Mouse (Mus musculus) T-helper 17 cell (primary cell): ENCODE measurements at regions not wholly inside any gene's neighbourhood (a gene's known extent, or its start where the extent isn't known, plus 50 kb on each side); places are given as distances from the start of the nearest gene placed in this dataset.

Experiments used
- in situ Hi-C, 2 experiments: fragments of 300-600 bp; cut with MboI, MseI; formaldehyde crosslinking; loops; 1 replicate in 1 of 2; 2 replicates in 1 of 2; pipeline ENCODE4 v1.15.1; 2025; ENCODE audit warnings: high pct_unique_total_duplicates in 2 of 2

DNA sequence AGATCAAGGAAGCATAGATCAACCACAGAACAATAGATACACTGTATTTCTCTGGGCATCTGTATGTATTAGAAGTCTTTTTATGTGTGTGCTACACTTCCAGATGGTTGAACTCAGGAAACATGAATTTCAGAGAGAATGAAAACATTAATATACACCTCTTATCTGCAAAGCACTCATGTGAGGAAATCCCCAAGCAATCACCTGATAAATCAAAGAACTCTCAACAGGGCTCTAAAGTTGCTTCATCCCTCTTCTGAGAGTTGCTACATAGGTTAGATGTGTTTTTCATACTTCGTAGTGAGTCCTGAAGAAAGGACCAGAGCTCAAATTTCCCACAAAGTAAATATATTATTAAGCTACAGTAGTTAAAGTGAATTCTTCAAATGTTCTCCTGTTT is 263.1 kb upstream of the Tbl1xr1 start:
- in situ Hi-C loops: loop anchor here in 1 of 2 experiments (10.0 kb wide), 1 partner anchor 421 kb away; no protein-coding TSS in a partner anchor

DNA sequence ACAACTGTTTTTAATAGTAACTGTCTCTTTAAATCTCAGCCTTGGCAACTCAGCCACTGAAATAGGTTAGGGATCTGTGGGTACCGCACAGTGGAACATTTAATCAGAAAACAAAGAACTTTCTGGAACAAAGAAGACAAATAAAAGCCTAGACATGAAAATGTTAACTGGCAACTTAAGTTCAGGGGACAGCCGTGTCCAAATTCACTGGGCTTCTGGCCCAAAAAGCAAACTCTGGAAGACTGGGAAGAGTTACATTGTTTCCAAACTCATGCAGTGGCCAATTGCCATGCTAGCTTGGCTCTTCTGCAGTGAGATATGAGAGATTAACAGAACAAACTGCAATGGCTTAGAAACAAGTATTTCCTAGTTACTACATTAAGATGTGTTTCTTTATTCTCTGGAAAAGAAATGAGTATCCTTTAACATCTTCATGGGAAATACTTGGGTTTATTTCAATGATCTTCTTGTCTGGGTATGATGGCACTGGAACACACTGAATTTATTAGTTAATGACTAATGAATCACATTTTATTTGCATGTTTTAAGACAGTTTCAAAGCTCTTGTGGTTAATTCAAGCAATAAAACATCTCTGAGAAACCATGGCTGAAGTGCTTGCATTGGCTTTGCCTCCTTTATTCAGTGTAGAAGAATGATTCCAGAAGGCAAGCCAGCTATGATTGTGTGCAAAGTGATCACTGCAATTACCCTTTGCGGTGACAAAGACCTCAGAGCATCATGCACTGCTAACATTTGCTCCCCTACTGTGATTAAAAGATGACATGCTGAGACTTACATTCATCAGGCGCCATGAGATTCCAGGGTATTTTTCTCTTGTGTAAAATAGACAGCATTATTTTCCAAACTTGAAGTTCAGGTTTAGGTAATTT is 259.2 kb upstream of the Tbl1xr1 start:
- in situ Hi-C loops: loop anchor here in 1 of 2 experiments (10.0 kb wide), 1 partner anchor 418 kb away; no protein-coding TSS in a partner anchor

DNA sequence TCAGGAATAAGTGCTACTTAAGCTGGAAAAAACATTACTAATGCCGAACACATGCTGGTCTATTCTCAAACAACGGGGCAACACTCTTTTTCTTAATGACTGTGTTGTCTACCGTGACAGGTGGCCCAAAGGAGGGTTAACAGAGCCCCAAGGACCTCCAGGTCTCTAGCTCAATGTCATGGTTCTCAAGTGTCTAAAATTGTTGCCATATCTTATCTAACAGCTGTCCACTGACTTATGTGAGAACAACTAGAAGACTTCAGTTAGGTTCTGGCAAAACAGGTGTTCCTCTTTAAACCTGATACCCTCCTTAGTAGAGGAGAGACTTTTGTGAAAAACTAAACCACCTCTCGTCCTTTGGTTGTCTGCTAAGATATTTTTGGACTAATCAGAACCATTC is 257.4 kb upstream of the Tbl1xr1 start:
- in situ Hi-C loops: loop anchor here in 1 of 2 experiments (10.0 kb wide), 1 partner anchor 416 kb away; no protein-coding TSS in a partner anchor

DNA sequence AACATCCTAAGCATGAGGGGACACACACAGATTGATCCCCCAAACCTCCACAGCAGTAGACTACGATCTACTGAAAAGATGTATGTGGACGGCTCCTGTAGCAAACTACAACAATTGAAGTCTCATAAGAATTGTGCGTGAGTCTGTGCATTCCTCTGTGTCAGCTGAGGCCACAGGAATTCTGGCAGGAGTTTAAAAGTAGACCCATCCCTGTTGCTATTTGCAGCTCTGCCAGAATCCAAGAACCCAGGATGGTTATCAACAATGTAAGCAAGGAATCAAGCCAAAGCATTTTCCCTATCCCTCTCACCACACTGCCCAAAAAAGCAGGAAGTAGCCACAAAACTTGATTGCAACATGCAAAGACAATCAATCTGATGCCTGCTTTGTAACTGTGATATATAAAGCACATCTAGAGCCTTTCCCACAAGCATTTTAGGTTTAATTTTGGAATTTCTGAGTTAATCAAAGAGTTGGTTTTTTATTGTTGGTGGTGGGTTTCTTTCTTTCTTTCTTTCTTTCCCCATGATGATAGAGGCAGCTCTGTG is 256.3 kb upstream of the Tbl1xr1 start:
- in situ Hi-C loops: loop anchor here in 1 of 2 experiments (10.0 kb wide), 1 partner anchor 95 kb away; no protein-coding TSS in a partner anchor

DNA sequence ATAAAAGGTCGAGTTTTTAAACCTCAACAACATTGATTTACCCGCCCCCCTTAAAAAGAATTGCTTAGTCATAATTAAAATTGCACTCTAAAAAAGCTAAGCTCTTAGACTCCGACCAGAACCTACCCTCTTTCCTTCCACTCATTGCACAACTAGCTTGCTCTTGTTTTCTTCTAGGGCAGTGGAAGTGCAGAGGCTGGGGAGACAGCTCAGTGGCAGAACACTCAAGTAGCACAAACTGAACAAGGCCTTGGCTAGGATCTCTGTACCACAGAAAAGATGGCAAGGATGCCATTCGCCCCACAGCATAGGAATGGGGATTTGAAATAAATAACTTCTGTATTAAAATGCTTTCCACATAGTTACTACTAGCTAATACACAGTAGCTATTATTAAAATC is 253.8 kb upstream of the Tbl1xr1 start:
- in situ Hi-C loops: loop anchor here in 1 of 2 experiments (10.0 kb wide), 1 partner anchor 92 kb away; no protein-coding TSS in a partner anchor

DNA sequence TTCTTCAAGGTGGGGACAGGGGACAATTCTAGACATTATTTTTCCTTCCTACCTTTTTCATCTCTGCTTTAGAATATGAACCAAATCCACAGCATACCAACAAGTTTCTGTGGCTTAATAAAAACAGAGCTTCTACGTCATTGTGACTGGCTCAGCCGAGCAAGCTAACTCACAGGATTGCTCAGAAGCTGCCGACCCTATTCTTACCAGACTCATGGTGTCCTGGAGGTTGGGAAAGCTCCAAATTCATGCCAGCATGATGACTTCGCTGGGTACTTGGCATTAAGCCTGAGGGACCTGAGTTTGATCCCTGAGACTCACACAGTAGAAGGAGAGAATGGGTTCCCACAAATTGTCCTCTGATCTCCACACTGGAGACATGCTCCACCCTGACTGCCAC is 253.1 kb upstream of the Tbl1xr1 start:
- in situ Hi-C loops: loop anchor here in 1 of 2 experiments (10.0 kb wide), 1 partner anchor 91 kb away; no protein-coding TSS in a partner anchor

DNA sequence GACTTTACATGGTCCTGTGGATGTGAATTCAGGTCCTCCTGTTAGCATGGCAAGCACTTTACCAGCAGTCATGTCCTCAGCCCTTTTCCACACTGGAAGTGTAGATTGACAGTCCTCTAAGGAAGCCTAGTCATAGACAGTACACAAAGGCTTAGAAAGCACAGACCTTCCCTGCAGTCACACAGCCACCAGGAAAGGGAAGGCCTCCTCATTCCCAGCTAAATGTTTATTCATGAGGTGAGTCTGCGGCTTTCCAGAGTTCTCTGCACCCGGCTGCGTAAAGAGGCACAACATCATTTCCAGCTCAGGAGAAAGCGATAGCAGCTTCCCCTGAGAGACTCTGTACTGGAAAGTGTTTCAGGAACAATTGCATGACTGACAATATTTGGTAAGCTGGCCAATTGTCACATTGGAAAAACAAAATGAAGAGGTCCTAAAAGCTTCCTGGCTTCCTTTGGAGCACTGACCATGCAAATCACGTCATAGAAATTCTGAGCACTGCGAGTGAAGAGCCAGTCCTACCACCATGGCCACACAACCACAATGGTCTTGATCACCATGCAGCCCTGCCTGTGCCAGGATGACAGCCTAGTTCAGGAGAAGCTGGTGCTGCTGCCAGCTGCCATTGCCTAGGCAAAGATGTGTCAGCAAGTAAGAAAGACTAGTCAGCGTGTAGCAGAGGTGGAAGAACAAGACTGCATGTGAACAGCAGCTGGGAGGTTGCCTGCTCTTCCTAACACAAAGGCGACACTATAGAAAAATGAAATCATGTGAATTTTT is 252.2 kb upstream of the Tbl1xr1 start:
- in situ Hi-C loops: loop anchor here in 1 of 2 experiments (10.0 kb wide), 1 partner anchor 91 kb away; no protein-coding TSS in a partner anchor

DNA sequence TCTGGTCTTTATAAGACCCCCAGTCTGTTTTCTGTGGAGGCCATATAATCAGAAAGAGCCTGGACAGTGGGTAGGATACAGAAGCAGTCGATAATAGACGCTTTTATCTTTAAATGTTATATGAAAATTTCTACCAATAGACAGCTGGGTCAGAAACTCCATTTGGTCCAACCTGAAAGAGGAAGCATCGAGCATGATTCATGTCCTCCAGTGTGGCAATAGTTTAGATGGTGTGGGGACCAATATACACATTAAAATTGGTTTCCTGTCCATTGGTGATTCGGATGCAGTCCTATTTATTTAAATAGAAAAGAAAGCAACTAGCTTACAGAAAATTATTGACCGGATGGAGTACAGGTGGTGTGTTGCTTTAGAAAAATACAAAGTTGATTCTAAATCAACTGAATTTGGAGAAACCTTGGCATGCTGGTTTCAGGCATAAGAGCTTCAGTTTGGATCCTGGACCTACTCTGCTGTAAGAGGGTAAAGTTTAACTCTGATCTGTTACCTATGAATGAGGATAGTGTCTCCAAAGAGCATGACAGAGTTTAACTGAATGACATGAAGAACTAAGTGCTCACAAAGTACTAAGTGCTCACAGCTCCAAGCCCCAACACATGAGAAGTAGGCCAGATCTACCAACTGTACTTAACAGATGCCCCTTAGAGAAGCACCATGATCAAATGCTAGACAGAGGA is 251.4 kb upstream of the Tbl1xr1 start:
- in situ Hi-C loops: loop anchor here in 1 of 2 experiments (10.0 kb wide), 1 partner anchor 90 kb away; no protein-coding TSS in a partner anchor

DNA sequence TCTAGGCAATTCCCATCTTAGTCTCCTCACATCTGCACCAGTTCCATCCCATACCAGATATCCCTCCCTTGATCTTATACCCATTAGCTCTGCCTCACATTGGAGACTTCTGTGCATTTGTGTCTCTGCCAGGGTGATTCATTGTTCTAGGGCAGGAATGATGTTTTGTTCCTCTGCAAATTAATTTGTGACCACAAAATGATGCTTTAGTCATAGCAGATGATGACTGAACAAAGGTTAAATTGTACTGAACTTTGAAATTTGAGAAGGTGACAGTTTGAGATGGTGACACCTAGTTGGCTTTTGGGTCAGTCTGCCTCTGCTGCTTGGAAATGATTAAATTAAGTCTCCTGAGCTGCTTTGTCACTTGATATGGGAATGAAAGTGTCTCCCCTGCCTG is 248.8 kb upstream of the Tbl1xr1 start:
- in situ Hi-C loops: loop anchor here in 1 of 2 experiments (10.0 kb wide), 1 partner anchor 87 kb away; no protein-coding TSS in a partner anchor

DNA sequence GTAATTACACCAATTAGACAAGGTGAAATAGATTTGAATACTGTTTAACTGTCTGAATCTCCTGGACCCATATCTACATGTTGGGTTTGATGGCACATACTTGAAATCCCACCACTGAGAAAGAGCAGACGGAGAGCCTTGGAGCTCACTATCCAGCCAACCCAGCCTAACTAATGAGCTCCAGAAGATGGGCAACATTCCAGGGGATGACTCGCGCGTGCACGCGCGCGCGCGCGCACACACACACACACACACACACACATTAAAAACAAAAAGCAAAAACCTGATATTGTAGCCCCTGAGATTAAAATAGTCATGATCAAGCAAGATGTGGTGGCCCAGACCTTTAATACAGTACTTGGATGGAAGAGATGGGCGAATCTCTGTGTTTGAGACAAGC is 243.3 kb upstream of the Tbl1xr1 start:
- in situ Hi-C loops: no loop called here

DNA sequence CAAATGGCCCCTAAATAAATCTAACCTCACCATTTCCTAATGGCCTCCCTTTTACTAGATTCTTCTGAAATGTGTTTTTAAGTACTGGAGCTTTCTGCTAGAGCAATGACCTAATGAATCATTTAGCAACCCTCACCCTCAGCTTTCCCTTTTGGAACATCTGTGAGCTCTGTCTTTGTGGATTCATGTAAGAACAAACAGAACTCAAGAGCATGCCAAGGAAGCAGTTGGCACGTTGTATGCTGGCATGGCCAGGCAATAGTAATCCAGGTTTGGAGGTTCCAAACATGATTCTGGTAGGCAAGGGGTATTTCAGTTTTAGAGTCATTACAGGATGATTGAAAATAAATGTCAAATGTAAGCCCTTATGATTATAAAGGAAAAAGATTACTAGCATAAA is 240.9 kb upstream of the Tbl1xr1 start:
- in situ Hi-C loops: no loop called here

DNA sequence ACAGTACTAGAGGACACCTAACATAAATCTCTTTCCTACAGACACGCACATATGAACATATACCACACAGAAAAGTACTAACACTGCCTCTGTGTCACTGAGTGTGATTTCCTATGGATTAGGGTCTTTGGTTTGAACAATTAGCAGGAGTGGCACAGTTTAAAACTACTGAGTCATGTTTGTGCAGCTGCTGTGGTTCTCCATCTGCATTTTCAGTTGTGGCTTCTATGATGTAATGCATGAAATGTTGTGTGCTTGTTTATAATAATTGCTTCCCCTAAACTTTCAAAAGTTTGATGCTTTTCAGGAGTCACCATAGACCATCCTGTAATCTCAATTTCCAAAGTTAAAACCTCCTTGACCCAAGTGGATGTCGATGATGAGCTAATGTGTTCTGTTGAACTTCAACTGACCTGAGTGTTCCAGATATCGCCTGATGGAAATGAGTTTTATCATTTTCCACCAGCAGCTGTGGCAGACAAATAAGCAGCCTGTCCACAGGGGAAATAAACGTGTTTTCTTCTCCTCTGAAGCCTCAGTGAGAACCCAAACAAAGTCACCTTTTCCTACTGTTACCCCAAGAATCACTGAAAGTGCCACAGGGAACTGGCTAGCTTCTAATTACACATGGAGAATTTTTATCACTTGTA is 239.0 kb upstream of the Tbl1xr1 start:
- in situ Hi-C loops: no loop called here

DNA sequence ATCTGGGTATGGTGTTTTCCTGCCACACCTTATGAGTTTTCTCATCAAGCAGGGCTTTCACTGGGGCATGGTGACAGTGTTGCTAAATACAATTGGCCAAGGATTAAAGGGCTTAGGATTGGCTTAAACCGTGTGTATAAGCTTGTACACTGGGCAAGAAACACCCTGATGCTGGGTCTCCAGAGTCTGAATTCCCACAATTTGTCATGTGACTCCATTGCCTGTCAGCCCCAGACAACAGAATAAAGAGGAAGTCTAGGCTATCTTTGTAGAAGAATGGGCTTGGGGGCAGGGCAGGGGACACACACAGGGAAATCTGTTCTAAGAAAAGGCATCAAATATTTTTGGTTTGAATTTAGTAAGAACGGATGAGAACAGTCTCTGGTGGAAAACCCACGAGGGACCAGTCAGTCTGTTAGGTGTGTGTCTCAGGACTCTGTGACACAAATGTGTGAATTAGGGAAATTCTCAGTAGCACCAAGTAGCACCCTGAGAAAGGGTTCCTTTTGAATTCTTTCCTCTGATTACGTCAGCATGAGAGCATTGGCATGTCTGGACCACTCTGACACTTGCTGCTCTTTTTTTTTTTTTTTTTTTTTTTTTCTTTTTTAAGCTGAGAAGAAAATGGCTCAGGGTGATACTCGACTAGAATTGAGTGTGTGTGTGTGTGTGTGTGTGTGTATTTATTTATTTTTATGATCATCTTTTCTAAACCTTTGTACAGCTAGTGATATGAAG is 235.5 kb upstream of the Tbl1xr1 start:
- in situ Hi-C loops: no loop called here

DNA sequence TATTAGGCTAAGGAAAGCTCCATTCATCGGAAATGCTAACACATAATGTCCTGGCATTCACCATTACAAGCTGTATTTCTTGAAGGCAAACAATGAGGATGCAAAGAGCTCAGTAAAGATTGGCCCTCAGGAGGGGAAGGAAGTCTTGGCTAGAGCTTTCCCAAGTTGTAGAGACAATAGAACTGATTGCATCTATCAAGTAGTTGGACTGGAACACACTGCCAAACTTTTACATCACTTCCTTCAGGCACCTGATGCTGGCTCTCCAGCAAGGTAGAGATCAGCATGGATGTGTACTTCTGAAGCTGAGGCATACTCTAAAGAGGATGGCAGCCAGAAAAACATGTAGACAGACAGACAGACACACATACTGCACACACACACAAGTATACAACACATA is 234.9 kb upstream of the Tbl1xr1 start:
- in situ Hi-C loops: no loop called here

DNA sequence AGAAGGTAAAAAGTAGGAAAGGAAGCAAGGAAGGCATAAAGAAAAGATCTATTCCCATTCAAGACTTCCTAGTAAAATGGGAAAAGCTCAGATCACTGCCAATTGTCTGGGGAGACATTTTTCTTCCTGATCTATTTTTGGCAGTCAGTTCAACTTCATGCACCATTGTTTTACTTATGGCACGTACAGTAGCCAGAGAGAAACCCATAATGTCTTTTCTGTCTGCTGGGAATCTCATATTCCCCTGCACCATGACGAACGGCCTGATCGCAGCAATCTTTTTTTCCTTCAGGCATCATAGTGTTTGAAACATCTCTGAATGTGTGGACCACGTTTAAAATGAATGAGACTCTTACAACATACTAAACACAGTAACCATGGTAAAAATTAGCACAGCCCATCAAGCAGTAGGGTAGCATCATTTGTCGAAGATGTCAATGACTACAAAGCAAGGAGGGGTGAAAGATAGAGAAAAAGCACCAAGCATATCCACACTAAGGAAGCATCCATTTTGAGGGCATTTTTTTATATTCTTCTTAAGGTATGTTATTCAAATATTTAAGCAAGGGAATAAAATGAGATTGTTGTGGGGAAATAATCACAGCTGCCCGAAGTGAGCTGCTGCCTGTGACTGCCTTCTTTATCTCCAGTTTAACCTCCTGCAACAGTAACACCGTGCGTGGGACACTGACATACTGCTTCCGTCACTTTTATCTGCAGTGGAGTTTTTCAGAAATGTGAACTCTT is 233.7 kb upstream of the Tbl1xr1 start:
- in situ Hi-C loops: no loop called here

DNA sequence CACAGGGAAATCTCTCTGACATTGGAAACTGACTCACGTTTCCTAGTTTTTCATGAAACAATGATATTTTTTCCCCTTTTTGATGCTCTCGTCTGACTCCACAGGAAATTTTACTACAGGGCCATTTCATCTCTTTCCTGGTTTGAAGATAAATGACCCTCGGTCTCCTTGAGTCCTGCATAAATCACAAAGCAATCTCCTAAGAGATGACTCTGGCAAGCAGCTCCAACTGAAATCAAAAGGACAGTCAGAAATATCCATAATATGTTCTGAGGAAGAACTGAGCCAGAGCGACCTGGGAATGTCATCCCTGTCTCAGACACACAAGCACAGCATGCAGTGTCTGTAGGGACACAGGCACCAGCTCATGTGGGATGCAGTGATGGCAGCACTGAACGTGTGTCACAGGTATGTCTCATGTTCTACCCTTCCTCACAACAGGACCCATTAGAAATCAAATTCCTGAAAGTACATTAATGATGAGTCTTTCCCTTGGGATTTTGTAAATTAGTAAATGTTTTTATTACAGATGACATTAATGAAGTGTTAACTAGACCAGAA is 233.1 kb upstream of the Tbl1xr1 start:
- in situ Hi-C loops: no loop called here

DNA sequence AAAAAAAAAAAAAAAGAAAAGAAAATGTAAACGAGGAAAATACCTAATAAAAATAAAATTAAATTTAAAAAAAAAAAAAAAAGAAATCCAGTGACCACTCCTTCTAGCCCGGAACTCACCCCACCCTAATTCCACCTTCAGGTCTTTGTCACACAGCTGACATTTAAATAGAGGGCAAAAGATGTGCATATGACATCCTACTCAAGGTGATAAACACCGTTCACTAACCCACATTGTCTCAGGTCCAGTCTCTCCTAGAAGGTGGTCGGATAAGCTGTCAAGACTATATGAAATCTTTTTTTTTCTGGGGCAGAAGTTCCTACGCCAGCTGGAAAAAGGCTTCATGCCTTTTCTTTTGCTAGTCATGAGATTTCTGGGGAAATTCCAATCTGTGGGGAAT is 226.6 kb upstream of the Tbl1xr1 start:
- in situ Hi-C loops: no loop called here

DNA sequence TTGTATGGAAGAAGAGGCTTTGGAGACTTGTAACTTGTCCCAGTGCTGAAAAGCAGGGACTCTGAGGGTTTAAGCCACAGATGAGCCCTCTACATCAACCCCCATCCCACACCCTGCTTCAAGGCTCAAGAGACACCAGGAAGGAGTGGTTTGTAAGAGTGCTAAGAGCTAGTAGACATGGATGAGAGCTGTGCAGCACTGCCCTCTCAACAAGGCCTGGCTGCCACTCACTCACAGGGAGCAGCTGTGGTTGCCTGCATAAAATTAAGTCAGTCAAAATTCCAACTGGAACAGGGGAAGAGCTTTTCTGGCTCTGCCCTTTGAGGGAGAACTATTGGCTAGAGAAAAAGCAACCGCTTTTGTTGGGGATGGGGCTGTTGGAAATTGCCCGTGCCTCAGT is 225.5 kb upstream of the Tbl1xr1 start:
- in situ Hi-C loops: no loop called here

DNA sequence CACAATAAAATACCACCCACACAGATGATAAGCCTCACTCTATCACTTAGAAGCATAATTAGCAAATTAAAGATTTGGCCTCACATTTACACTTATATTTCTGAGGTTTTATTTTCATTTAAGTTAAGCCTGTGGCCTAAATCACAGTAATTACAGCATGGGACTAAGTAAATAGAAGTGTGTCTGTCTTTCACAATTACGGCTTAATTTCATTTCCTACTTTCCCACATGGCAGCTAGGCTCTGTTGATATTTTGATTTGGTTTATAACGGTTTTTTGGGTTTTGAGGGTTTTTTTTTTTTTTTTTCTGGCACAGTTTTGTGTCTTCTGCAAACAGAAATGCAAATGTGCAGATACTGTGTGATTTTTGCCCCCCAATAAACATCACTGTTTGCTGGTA is 222.1 kb upstream of the Tbl1xr1 start:
- in situ Hi-C loops: no loop called here
